Mouse (Mus musculus) liver, postnatal 0 days (tissue): ENCODE measurements around the gene Pigv.

ENCODE experiments used
- CTCF ChIP-seq: sonication (generic); IDR thresholded peaks from 2 replicates; pipeline ENCODE4 v1.5.1; 2016; ENCODE audit warnings: antibody characterized with exemption, low read depth
- EP300 ChIP-seq: IDR thresholded peaks from 2 replicates; pipeline ENCODE4 v1.6.1; 2016; ENCODE audit warnings: antibody characterized with exemption, low read depth, mild to moderate bottlenecking

DNA sequence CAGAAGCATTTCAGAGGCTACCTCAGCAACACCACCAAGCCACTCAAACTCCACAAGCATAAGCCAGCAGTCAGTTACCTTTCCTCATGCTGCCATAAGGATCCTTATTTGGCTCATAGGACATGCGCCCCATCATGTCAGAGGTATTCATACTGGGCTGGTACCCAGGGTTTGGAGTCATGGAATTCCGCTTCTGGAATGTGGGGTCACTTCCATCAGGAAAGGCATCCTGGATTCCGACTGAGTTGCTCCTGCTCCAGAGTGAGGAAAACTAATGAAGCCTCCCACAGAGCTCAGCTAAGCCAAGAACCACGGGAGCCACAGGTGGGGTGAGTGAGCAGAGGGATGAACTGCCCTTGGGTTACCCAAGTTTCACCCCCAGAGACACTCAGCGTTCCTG lies 14.7 kb upstream of the Pigv start:
- TF ChIP-seq CTCF (no peak), EP300 (no peak)
